Mouse (Mus musculus) heart, postnatal 0 days (tissue): Measurements from ENCODE around the gene Krt35.

Experiments
- CTCF ChIP-seq: IDR thresholded peaks from 2 replicates; pipeline ENCODE4 v1.5.1; 2016; ENCODE audit warnings: antibody characterized with exemption, control low read depth, low read depth
- EP300 ChIP-seq: IDR thresholded peaks from 2 replicates; pipeline ENCODE4 v1.6.1; 2016; ENCODE audit warnings: antibody characterized with exemption, low read depth

DNA sequence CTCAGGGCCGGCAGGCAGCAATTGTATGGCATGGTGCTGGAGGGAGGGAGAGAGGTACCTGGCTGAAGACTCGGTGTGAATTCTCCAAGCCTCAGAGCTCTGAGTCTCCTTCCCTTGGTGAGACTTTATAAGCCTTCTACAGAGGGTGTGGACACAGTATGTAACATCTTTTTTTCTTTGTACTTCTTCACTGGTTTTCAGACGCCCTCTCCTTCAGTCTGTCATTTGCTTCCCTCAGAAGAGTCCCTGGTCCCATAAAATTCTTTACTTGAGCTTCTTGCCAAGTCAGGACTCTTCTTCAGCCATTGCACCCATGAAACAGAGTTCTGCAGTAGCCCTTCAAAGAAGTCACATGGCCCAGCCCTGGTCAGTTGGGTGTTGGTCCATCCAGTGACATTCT is 45.6 kb downstream of the Krt35 start, which contains the start of gene Krt31:
- TF ChIP-seq CTCF (no peak), EP300 (no peak)
